Mouse (Mus musculus) urinary bladder, postnatal 36 days (tissue): ENCODE data around the gene Tiam1.

Source experiments
- DNase-seq, 2 experiments: peaks; one replicate each; pipeline ENCODE4 v3.0.0; 2022; ENCODE audit warnings: low spot score in 2 of 2, mixed read lengths in 1 of 2

Tiam1 gene

GRCm38 (mm10) chr16:89912686-89913375 is 230.7 kb downstream of the Tiam1 start:
- DNase-seq: no peak

GRCm38 (mm10) chr16:89909393-89910068 is 234.0 kb downstream of the Tiam1 start:
- no peak for DNase-seq

- no peak for DNase-seq
These were observed 235.9 kb downstream of the Tiam1 start for GRCm38 (mm10) chr16:89907651-89908050.

- no peak for DNase-seq
These were observed 236.7 kb downstream of the Tiam1 start for GRCm38 (mm10) chr16:89906909-89907308.

DNA sequence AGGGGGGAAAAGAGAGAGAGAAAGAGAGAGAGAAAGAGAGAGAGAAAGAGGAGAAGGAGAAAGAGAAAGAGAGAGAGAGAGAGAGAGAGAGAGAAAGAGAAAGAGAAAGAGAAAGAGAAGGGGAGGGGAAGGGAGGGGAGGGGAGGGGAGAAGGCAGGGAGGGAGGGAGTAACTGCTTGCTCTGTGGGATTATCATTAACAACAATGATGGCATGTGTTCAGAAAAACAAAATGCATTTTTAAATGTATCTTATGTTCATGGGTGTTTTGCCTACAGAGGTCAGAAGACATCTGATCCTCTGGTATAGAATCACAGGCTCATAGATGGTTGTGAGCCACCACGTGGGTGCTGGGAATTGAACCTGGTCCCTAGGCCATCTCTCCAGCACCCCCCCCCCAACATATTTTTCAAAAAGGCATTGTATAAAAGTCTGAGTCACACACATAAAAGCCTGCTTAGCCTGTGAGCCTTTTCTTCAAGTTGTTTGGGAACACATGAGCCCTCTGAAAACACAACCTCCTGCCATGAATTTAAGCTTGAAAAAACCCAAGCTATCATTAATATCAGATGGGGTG is 237.8 kb downstream of the Tiam1 start:
- no peak for DNase-seq

GRCm38 (mm10) chr16:89904121-89904520 is 239.4 kb downstream of the Tiam1 start:
- no peak for DNase-seq

- DNase-seq: no peak
These were observed 240.8 kb downstream of the Tiam1 start for GRCm38 (mm10) chr16:89902578-89903304.

DNA sequence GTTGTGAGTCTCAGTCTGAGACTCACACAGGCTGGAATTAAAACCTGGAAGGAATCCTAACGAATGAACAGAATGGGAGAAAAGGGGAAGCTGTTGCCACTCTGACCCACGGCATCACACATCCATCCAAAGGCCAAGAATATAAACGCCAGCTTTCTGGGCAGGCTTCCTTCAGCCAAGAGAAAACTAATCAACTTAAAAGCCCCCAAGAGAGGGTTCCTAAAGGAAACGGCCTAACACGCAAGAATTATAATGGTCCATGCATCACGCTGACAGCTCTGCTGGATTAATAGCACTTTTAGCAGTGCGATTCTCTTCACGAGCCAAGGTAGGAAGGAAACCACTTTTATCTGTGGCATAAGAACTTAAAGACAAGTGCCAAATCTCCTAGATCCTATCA is 242.9 kb downstream of the Tiam1 start:
- no peak for DNase-seq

GRCm38 (mm10) chr16:89899192-89899591 is 244.4 kb downstream of the Tiam1 start:
- no peak for DNase-seq

GRCm38 (mm10) chr16:89898299-89898625 is 245.3 kb downstream of the Tiam1 start:
- no peak for DNase-seq

DNA sequence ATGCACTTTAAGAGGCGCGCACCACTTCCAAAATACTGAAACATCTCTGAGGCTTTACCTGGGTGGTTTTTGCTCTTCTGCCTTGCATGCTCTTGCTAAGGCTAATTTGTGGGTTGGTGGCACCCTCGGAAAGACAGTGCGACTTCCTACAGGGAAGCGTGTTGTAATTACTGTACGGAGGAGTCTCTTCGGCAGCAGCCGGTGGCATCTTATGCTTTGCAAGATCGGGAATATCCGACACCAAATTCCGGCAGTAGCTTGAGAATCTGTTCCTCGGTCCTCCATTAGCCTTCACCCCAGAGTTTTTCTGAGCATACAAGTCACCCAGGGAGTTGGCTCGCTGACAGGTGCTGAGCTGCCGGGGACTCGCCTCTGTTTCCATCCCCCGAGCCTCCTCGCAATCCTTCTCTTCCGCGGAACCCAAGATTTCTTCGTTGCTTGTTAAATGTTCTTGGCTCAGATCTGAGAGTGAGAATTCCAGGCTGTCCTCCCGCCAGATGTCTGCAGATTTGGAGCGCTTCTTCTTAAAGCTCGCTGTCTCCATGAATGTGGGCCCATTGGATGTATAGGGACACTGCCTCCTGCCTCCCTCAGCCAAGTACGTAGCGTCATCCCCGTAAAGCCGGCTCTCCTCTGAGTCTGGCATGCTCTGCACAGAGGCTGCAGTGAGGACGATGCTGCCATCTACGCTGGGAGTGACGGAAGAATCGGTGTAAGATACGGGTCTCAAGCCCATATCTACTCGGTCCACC is 245.8 kb downstream of the Tiam1 start:
- DNase-seq: no peak

- no peak for DNase-seq
These were observed 246.6 kb downstream of the Tiam1 start for GRCm38 (mm10) chr16:89896885-89897546.

GRCm38 (mm10) chr16:89896392-89896791 is 247.2 kb downstream of the Tiam1 start:
- peak in 1 of 2 experiments; percentile 26 for DNase-seq

- DNase-seq: no peak
These were observed 248.3 kb downstream of the Tiam1 start for GRCm38 (mm10) chr16:89895283-89895682.

GRCm38 (mm10) chr16:89894816-89895215 is 248.8 kb downstream of the Tiam1 start:
- DNase-seq: peak in 1 of 2 experiments; percentile 26

DNA sequence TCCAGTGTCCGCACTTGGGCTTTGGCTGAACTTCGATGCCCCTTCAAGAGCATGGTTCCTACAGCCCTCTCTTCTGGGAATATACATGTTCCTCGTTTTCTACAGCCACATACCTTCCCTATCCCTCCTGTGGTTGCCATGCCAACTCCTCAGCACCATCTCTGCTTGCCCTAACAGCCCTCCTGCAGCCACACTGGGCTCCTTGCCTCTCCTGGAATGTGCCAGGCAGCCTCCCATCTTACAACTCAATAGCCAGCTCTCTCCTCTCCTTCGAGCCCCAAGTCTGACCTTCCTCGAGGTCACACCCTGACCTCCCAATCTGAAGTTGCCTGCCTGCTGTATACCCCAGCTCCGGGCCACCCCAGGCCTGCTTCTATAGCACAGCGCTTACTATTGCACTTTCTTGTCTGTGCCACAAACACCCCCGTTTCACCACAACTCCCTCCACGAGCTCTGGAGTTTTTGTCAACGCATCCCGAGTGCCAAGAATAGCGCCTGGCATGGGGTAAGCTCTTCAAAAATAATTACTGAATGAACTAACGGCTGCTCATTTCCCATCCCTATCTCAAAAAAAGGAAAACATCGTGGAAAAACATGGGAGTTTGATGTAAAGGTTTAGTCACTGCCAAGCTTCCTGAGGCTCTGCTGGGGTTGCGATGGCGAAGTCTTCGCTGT is 252.9 kb downstream of the Tiam1 start:
- DNase-seq: no peak

- no peak for DNase-seq
These were observed 253.6 kb downstream of the Tiam1 start for GRCm38 (mm10) chr16:89889890-89890462.

GRCm38 (mm10) chr16:89886561-89886960 is 257.0 kb downstream of the Tiam1 start:
- no peak for DNase-seq

DNA sequence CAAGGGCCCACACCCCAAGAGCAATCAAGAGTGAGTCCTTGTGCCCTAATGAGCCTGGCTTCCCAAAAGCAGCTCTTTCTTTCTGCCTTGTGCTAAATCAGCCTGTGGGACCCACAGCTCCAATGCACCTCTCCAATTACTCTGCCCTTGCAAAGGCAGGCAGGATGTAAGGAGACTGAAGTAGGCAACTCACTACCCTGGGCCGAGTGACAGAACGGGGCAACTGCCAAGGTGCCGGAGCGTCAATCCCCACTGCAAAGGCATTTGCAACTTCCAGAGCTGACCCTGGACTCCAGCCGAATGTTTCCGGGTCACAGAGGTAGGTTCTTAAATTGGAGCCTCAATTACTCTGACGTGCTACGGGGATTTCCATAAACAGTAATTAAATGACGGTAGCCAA is 257.9 kb downstream of the Tiam1 start:
- DNase-seq: no peak

DNA sequence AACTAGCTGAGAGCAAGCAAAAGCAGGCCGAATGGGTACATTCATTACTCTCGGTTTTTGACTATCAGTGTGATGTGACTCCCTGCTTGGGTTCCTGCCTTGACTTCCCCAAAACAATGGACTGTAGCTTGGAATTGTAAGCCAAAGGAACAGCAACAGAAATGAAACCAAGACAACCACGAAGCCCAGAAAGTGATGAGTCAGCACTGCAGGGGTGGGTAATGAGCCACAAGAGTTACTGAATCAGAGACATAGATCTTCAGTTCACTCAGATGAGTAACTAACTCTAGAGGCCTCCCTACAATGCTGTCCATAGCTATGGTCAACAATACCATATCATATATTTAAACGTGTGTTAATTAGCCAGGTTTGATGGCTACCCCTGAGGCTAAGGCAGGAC is 259.7 kb downstream of the Tiam1 start:
- no peak for DNase-seq
